Mouse (Mus musculus) cerebellum, adult 8-10 months (tissue): Measurements from ENCODE around the gene Tmem115.
A peak's percentile ranks its signal among the peaks of the same experiment; 100 is the strongest.

ENCODE experiments used
- DNase-seq: peaks from one replicate; pipeline ENCODE4 v3.0.0; 2022

The Tmem115 gene

DNA sequence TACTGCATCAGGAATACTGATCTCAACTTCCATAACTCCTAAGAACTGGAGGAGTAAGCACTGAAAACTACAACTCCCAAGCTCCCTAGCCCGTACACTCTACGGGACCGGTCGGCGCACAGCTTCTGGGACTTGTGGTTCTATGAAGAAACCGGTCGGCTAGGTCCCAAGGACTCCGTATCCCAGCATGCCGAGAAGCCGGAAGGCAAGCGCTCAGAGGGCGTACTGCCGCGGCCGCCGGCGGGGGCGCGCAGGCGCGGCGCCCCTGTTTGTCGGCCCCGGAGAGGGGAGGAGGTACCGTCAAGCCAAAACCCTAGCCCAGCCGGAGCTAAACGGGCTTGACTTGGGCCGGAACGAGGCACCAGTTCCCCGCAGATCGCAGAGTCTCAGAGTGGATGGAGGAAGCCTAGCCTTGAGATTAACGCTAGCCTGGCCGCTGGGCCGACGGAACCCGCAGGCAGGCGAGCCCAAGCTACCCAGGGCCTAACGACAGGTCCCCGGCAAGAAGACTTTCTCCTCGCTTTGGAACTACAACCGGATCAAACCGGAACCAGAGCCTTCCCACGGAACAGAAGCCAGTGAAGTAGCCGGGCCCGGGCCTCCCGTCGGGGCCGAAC, at the start of gene Tmem115:
TSS of gene Tmem115 (plus strand) at position 155 of the 617 bp plus-strand sequence.
- peak; percentile 91 for DNase-seq

DNA sequence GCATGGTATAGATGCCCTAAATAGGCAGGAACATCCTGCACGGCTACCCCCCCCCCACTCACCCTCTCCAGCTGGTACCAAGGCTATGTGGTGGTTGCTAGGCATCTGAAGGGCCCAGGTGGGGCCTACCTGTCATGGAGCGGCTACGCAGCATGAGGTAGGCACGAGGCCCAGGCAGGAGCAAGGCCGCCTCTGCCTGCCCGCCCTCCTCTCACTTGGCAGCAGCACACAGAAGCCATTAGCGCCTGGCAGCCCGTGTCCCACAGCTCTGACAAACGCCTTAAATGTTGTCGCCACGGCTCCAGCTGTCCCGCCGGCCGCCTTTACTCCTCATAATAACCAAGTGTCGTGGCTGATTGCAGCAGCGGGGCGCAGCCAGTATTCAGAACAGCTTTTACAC, 49.4 kb upstream of the Tmem115 start:
- DNase-seq = peak; percentile 84

DNA sequence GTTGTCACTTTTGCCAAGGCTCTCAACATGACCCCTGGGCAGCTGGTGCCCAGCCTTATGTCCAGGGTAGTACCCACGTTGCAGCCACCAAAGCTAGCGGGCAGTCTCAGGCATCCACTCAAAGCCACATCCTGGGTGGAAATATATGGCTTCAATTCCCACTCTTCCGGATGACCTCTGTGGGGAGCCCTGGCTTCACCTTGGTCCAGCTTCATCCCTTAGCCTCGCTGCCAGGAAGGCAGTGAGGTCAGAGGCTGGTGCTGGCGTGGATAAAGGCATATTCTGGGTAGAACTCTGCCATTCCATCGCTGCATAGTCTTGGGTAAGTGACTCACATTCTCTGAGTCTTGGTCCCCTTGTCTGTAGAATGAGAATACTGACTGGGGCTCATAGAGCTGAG, 49.0 kb upstream of the Tmem115 start:
- no peak for DNase-seq

DNA sequence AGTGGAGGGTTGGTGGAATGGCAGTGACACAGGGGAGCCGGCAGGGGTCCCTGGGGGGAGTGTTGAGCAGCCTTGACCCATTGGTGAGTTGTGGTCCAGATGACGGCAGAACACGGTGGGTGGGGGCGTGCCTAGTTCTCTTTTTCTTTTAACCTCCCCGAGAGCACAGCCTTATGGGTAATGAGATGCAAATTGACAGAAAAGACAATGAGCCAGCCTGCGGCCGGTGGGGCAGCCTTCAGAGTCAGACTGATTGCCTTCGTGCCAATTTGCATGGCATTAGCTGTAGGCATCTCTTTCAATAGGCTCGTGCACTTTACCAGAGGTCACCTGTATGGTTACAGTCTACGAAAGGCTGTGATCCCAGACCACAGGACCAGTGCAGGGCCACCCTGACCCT, 47.7 kb upstream of the Tmem115 start:
- DNase-seq = no peak

DNA sequence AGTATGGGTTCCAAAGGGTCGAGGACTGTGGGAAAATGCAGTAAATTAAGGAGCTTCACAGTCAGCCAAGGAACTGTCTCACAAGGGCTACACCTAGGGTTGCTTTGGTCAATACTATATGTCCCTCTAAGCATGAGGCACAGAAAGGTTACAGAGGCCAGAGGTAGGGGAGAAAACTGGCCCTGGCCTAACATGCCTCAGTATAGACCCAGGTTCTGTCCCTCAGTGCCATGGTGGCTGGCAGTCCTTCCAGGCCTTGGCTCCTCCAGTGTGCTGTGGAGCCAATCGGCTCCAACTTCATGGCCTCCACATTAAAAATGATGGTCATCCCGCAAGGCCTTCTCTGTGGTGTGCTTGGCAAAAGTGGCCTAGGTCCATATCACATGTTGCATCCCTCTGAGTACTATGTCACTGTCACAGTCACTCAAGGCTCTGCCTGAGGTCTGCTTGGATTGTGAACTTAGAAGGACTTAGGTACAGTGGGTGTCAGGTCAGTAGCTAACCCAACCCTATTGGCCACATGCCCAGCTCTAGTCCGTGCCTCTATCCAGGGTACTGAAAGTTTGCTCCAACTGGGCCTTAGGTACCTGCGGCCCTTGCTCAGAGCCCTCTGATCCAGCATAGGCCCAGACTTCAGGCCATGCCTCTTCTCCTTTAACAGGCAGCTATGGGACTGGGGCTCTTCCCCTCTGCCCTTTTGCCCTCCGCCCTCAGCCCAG, 47.1 kb upstream of the Tmem115 start:
- DNase-seq = no peak

DNA sequence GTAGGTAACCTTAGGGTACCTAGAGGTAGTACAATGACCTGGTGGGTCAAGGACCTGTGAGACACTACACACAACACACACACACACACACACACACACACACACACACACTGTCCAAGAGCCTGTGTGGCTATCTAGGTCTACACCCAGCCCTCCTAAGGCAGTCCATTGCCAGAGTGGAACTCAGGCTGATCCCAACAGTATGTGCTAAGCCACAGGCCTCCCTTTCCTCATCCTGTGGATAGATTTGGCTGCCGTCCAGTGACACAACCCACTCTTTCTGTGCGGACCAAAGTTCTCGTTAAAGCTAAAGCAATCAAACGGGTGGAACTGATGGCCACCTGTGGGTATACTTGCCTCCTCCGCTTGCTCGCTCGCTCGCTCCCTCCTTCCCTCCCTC, 43.6 kb upstream of the Tmem115 start:
- DNase-seq = no peak

DNA sequence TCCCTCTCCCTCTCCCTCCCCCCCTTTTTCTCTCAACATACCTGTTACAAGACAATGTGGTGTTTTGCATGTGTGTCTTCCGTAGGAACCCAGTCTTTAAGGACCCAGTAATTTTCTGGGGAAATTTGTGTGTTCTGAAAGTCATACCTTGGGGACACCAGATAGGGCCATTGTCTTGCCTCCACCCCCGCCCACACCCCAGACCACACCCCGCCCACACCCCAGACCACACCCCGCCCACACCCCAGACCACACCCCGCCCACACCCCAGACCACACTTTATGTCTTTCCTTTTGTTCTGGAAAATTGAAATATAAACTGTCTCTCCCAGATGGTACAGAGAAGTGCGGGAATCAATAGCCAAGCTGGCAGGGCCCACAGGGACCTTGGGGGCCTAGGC, 43.1 kb upstream of the Tmem115 start:
- DNase-seq = no peak

DNA sequence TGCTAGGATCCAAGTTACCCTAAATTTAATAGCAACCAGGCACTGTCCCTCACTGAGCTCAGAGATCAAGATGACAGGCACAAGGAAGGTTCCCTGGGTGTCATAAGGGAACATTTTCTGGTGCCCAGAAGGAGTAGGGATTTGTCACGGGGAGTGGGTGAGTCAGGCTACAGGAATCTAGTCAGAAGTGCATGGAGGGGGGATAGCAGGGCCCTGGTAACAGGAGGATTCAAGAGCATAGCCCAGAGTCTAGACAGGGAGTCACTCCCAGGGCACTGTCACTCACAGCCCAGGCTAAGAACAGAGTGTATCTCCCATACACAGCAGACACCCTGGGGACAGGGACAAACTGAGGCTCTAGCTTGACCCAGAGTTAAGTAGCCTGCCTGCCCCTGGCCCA, 40.2 kb upstream of the Tmem115 start:
- DNase-seq = no peak

DNA sequence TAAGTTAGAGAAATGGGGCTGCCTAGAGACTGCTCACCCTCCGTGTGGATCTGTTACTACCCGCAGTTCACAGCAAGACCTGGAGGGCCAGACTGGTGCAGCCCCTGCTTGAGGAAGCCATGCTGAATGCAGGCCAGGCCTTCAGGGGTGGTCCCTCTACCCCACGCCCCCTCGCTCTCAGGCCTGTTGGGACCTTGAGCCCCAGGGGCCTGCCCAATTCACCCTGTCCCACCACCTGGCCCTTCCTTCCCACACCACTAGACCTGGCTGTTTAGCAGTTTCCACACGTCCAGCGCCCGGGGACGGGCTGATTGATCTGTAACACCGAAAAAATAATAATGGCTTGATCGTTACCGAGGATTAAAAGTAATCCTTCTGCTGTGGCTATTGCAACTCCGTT, 39.5 kb upstream of the Tmem115 start:
- no peak for DNase-seq

DNA sequence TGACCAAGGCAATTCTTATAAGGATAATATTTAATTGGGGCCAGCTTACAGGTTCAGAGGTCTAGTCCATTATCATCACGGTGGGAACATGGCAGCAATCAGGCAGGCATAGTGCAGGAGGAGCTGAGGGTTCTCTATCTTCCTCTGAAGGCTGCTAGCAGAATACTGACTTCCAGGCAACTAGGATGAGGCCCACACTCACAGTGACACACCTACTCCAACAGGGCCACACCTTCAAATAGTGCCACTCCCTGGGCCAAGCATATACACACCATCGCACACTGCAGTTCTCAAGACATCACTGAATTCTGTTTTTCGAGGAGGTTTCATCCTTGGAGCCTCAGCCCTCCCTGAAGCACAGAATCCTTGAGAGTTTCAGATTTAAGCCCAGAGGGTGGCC, 37.4 kb upstream of the Tmem115 start:
- no peak for DNase-seq

DNA sequence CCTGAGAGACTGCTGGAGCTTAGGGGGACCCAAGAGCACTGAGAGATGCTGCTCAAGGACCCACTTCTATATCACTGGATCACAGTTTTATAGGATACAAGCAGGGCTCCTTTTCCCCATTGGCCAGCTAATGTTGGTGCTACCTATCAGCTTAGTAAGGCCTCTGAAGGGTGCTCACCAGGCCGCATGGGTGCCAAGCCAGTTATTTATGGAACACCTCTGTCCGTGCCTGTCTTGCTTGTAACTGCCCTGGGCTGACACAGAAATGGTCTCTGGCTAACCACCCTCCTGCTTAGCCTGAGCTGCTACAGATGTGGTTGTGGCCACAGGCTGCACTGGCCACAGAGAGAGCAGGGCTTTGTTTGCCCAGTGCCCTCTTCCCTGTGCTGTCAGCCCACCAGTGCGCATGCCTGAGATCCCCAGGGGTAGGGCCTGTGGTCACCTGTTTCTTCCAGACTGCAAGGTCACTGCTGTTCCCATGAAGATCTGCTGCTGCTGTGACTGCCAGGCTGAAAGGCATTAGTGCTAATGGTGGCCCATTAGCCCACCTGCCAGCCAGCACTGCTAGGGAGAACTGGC, 32.9 kb upstream of the Tmem115 start:
- DNase-seq = no peak

DNA sequence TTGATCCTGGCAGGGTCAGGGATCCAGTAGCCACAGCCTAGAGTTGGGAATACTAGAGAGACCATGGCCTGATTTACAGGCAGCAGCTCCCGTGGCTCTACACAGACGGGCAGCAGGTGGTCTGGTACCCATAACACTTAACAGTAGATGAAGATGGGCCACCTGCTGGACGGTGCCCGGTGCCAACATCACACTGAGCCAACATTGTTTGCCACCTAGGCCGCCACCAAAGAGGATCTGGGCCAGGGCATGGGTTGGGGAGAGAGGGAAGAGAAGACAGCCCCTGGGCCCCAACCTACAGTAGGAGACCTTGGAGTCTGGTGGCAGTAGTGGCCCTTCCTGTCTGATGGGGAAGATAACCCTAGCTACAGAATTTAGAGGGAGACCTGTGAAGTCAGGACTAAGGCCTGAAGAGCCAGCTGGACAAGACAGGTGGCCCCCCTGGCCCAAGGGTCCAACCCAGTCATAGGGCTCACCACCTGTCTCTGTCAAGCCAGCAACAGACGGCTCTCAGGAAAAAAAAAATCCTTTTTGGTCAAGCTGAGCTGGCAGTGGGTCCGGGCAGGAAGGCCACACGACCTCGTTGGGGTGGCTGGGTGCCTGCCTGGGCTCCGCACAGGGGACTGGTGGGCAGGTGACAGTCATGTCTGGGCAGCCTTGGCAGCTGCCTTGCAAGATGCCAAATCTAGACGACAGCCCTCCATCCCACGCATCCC, 31.5 kb upstream of the Tmem115 start:
- peak; percentile 76 for DNase-seq

DNA sequence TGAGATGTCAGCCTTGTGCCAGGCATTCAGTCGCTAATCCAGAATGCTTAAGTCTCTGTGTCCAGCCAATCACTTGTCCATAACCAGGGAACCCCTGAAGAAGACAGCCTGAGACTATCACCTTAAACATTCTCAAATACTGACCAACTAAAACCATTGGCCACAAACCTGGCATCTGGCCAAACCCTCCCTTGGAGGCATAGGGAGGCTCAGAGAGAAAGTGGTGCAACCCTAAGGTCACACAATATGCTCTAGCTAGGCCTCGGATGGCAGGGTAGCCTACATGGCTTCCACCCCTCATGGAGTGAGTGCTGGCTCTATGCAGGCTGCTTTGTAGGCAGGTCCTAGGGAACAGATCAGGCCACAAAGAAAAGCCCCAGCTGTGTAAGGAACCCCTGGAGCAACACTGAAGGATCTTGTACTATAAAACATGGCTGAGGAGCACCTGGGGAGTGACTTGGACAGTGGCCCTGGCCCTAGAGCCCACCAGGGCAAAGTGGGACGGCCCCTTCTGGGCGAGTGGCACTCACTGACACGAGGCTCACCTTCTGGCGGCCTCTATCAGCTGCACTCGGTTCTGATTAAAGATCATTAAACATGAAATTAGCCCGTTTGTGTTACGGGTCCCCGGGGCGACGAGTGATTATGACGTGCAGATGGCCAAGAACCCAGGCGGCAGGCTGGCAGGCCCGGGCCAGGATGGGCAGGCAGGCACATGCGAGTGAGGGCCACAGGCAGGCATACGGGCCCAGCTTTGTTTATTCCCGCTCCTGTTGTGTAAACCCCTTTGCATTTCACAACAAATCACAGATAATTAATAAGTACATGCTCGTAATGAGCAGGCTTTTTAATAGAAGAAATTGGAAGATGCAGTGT, 28.8 kb upstream of the Tmem115 start:
- no peak for DNase-seq

DNA sequence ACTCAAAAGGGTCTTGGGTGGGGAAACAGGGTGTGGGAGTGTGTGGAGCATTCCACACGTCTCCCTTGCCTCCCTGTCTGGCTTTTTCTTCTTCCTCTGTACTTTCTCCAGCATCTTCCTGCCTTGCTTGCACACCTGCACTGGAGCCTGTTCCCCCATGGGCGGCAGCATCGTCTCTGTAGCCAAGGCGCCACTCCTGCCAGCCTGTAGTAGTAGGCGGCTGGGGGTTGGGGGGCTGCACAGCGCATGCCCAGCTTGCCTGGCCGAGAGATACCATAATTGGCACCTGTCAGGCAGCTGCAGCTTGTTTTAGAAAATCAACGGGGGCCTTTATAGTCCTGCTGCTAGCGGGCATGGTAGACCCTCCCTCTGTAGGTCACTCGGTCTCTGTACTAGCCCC, 25.5 kb upstream of the Tmem115 start:
- DNase-seq = no peak

DNA sequence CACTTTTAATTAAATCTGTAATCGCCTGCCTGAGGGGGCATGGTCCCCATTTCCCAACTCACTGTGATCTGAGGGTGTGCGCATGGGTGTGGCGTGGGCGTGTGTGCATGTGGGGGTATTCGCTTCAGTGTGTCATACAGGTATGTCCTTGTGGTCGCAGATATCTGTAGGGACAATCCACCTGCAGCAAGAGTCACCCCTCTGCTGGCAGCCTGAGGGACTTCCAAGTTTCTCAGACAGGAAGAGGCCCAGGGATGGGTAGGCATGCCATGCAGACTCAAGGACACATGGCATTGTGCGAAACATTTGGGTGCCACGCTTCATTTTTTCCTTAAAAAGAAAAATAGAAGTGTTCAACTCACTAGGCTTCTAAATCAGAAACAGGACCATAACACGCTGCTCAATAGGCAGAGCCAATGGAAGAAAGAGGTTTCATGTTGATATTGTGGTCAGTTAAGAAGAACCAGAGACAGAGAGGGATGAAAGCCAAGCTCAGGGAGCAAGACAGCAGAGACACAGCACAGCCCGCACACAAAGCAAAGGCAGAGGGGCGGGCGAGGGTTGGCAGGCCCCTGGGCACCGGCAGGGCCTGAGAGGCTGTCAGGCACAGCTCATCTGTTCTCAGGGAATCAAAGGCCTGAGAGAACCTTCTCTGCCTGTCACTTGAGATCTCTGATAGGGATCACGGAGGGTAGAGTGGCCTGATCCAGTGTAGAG, 23.2 kb upstream of the Tmem115 start:
- no peak for DNase-seq

DNA sequence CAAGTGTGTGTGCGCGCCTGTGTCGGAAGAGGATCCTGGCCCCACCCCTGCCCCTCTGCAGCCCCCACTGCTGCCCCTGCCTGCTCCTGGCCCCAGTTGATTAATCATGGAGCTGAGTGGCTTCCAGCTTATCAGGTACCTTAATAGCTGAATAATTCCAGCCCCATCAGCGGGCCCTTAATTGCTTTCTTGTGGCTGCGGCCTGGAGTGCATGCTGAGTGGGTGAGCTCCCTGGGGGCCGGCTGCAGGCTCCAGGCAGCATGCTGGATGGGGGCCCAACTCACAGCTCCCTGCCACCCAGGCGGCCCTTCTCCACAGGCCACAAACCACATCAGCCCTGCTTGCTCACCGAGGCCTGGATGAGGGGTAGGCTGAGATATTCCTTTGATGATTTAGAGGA, 22.3 kb upstream of the Tmem115 start:
- no peak for DNase-seq

DNA sequence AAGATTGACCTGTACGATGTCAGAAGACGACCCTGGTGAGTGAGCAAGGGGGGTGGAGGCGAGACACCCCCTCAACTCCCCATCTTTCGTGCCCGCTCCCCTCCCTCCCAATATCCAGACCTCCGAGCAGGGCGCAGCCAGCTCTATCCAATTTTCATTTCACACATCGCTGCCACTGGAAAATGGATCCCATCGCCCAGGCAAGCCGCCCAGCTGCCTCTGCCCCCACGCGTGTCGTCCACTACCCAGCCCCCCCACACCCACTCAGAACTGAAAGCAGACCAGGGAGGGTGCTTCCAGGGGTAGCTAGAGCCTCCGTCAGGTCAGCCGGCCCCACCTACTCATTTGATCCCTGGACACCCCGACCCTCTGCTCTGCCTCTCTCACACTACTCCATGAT, 21.4 kb upstream of the Tmem115 start:
- DNase-seq = no peak

DNA sequence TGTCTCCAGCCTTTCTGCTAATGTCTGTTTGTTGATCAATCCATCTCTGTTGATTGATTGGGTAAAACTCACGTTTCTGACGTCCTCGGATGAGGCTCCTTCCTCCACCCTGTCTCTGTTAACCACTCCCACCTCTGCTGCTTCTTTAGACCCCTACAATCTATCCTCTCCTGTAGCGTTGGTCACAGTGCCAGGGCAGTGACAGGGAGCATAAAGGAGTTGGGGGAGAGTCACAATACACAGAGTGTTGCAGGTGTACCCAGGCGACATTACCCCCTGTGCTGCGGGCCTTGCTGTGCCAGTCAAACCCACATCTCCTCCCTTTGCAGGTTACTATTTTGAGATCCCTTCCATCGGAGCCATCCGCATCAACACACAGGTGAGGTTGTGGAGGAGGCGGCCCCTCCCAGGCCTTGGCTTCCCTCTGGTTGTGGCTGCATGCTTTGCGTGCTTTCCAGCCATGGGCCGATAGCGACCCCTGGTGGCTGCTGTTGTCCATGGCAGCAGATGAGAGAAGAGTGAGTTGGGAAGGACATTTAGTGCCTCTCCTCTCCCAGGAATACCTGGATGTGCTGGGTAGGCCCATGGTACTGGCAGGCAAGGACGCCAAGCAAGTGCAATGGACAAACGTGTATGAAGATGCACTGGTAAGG, 19.3 kb upstream of the Tmem115 start:
- peak; percentile 91 for DNase-seq

DNA sequence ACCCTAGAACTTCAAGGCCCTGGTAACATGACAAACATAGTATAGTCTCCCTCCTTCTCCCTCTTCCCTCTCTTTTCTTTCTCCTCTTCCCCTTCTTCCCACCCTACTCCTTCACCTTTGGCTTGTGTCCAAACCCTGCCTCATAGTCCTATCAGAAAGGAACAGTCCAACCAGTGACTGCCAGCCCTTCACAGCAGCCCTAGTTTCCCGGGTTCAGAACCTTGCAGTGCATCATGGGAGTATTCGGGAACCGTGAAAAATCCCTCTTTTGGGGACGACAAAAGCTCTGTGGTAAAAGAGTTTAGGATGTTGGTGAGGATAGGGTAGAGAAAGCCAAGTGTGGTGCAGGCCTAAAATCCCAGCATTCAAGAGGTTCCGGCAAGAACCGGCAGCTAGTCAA, 13.4 kb upstream of the Tmem115 start:
- DNase-seq = no peak

DNA sequence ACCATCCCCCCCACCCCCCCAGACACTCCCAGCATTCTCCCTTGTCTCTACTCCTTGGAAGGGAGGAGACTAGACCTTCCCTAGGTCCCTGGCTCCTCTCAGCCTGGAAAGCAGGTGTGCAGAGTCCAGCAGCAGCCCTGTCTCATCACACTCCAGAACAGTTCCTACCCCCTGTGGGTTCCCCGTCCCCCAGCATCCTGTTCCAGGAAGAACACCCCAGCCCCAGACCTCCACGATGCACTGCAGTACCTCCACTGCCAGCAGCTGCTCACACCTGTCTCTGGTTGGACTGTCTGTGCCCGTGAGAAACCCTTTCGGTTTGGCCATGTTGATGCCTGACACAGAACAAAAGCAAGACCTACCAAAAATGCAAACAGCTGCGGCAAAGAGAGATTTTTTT, 12.6 kb upstream of the Tmem115 start:
- no peak for DNase-seq

DNA sequence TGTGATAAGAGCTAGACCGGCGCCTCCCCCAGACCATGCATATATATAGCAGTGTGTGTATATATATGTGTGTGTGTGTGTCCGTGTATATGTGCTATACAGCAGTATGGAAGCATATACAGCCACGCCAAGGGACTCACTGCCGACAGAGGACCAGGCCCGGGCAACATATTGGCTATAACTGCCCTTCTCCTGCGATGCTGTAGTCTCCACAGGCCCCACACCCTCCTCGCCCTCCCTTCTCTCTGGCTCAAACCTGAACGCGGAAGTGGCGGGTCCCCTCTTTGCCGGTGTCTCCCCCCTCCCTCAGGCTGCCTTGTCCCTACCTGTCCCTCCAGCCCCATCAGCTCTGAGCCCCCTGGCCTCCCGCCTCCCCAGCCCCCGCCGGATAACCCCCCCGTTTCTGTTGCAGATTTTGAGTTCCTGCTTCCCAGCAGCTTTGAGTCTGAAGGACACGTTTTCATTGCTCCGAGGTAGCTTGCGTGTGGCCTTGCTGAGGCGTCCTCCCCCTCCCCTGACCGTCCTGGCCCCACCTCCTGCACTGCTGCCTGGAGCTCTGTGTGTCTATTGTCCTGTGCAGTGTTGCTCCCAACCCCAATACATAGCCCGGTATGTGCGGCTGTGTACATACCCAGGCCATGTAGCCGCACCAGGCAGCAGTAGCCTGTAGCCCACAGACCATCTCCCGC, 11.9 kb upstream of the Tmem115 start:
- DNase-seq = no peak
